Mouse (Mus musculus) right cerebral cortex, postnatal 10 days (tissue): ENCODE data around the gene Sept10.

Experiments used
- DNase-seq, 2 experiments: peaks; one replicate each; pipeline ENCODE4 v3.0.0; 2021; ENCODE audit warnings: low spot score in 2 of 2

Gene Sept10

GRCm38 (mm10) chr10:59225137-59225536, 3.5 kb upstream of the Sept10 start:
- DNase-seq, result no peak

- DNase-seq, result no peak
Observed at GRCm38 (mm10) chr10:59223890-59224289, 2.2 kb upstream of the Sept10 start.

GRCm38 (mm10) chr10:59223301-59223700, 1.7 kb upstream of the Sept10 start:
- no peak for DNase-seq

GRCm38 (mm10) chr10:59222271-59223101, 839 bp upstream of the Sept10 start:
- peak; percentile 48 to 59 for DNase-seq

- DNase-seq, result peak; percentile 28 to 35
Observed at GRCm38 (mm10) chr10:59220824-59221472, 699 bp downstream of the Sept10 start.

GRCm38 (mm10) chr10:59200011-59200410, 21.6 kb downstream of the Sept10 start:
- no peak for DNase-seq

- DNase-seq, result no peak
Observed at GRCm38 (mm10) chr10:59196763-59197162, 24.9 kb downstream of the Sept10 start.

GRCm38 (mm10) chr10:59194891-59195290, 26.8 kb downstream of the Sept10 start:
- no peak for DNase-seq

GRCm38 (mm10) chr10:59182306-59182705, 39.3 kb downstream of the Sept10 start:
- no peak for DNase-seq

GRCm38 (mm10) chr10:59179620-59180019, 42.0 kb downstream of the Sept10 start:
- no peak for DNase-seq

- DNase-seq, result no peak
Observed at GRCm38 (mm10) chr10:59172539-59172938, 49.1 kb downstream of the Sept10 start.

- DNase-seq, result no peak
Observed at GRCm38 (mm10) chr10:59171042-59171441, 50.6 kb downstream of the Sept10 start.

- peak; percentile 60 to 67 for DNase-seq
Observed at GRCm38 (mm10) chr10:59166104-59166944, 55.3 kb downstream of the Sept10 start.

- DNase-seq, result no peak
Observed at GRCm38 (mm10) chr10:59162185-59162897, 59.3 kb downstream of the Sept10 start.

- no peak for DNase-seq
Observed at GRCm38 (mm10) chr10:59158627-59159026, 63.0 kb downstream of the Sept10 start.

- DNase-seq, result no peak
Observed at GRCm38 (mm10) chr10:59152544-59153081, 69.0 kb downstream of the Sept10 start.

GRCm38 (mm10) chr10:59150938-59151657, 70.5 kb downstream of the Sept10 start:
- DNase-seq, result no peak

GRCm38 (mm10) chr10:59149956-59150383, 71.7 kb downstream of the Sept10 start:
- peak; percentile 63 to 73 for DNase-seq

- peak in 1 of 2 experiments; percentile 43 for DNase-seq
Observed at GRCm38 (mm10) chr10:59133478-59134009, 88.1 kb downstream of the Sept10 start.
